Mouse (Mus musculus): ENCODE measurements at regions not wholly inside any gene's neighbourhood (a gene's known extent, or its start where the extent isn't known, plus 50 kb on each side); places are given as distances from the start of the nearest gene placed in this dataset.
"Not testable (repeated sequence)": the region's sequence is repeated elsewhere in the genome, so short reads cannot be mapped to it uniquely, and the experiment has no call there.

GRCm38 (mm10) chr9:52941637-52941983 is 262.0 kb upstream of the AI593442 start:
- Histone ChIP-seq H3K27ac (no peak overlapping the region), H3K9me3 (replicated peaks) (no peaks in the 10 kb centered on the region), H3K9ac (no peak overlapping the region), H3K36me3 (no peaks in the 10 kb centered on the region), H3K27me3 (no peaks in the 10 kb centered on the region), H3K4me1 (replicated peaks) (peaks cover 10% of the 10 kb centered on the region), H3K4me2 (no peak overlapping the region), H3K4me3 (no peak overlapping the region)
- WGBS = 58% methylated on average over 3 of the region's 3 CpGs
- ATAC-seq (replicated peaks; ENCODE audit: insufficient number of reproducible peaks, insufficient read depth, low FRiP score, low read depth) = no peak

- H3K27me3 ChIP-seq = no peaks in the 10 kb centered on the region
- H3K9me3 ChIP-seq (replicated peaks) = no peaks in the 10 kb centered on the region
- peaks cover 10% of the 10 kb centered on the region for H3K4me1 ChIP-seq (replicated peaks)
- no peak for ATAC-seq (replicated peaks; ENCODE audit: insufficient number of reproducible peaks, insufficient read depth, low FRiP score, low read depth)
- no peaks in the 10 kb centered on the region for H3K36me3 ChIP-seq
- peak overlapping the region; percentile 12; the same call in 1 of the 2 replicates for H3K4me2 ChIP-seq
- H3K4me3 ChIP-seq = no peak overlapping the region
- WGBS = 35% methylated on average over 11 of the region's 11 CpGs
- H3K27ac ChIP-seq = no peak overlapping the region
- no peak overlapping the region for H3K9ac ChIP-seq
Observed at GRCm38 (mm10) chr9:52940964-52941636, 261.5 kb upstream of the AI593442 start.

GRCm38 (mm10) chr9:52935082-52935481 is 255.5 kb upstream of the AI593442 start:
- WGBS = 41% methylated on average over 6 of the region's 6 CpGs
- Histone ChIP-seq H3K27me3 (no peaks in the 10 kb centered on the region), H3K4me3 (no peak overlapping the region), H3K4me1 (replicated peaks) (0 out of 2 replicates have a peak, but pooled peaks cover 2% of the 10 kb centered on the region), H3K36me3 (no peaks in the 10 kb centered on the region), H3K9me3 (replicated peaks) (no peaks in the 10 kb centered on the region), H3K4me2 (no peak overlapping the region), H3K27ac (no peak overlapping the region), H3K9ac (no peak overlapping the region)
- ATAC-seq (replicated peaks; ENCODE audit: insufficient number of reproducible peaks, insufficient read depth, low FRiP score, low read depth) = no peak

- WGBS = 55% methylated on average over 4 of the region's 4 CpGs
- Histone ChIP-seq H3K27ac (no peak overlapping the region), H3K4me3 (no peak overlapping the region), H3K36me3 (no peaks in the 10 kb centered on the region), H3K4me1 (replicated peaks) (no peaks in the 10 kb centered on the region), H3K9ac (no peak overlapping the region), H3K9me3 (replicated peaks) (no peaks in the 10 kb centered on the region), H3K27me3 (no peaks in the 10 kb centered on the region), H3K4me2 (no peak overlapping the region)
- ATAC-seq (replicated peaks; ENCODE audit: insufficient number of reproducible peaks, insufficient read depth, low FRiP score, low read depth) = no peak
Observed at GRCm38 (mm10) chr9:52917516-52917915, 237.9 kb upstream of the AI593442 start.

GRCm38 (mm10) chr9:52888653-52889052 is 209.1 kb upstream of the AI593442 start:
- H3K4me3 ChIP-seq; ATAC-seq (replicated peaks; ENCODE audit: insufficient number of reproducible peaks, insufficient read depth, low FRiP score, low read depth); H3K4me2 ChIP-seq; H3K36me3 ChIP-seq; H3K9ac ChIP-seq; H3K9me3 ChIP-seq (replicated peaks); H3K4me1 ChIP-seq (replicated peaks); H3K27ac ChIP-seq; H3K27me3 ChIP-seq: not testable (repeated sequence)
- WGBS = no CpG with 5 or more reads among the region's 2 CpGs

- H3K9me3 ChIP-seq (replicated peaks); ATAC-seq (replicated peaks; ENCODE audit: insufficient number of reproducible peaks, insufficient read depth, low FRiP score, low read depth); H3K36me3 ChIP-seq; H3K4me2 ChIP-seq; H3K27me3 ChIP-seq; H3K4me3 ChIP-seq; H3K27ac ChIP-seq; H3K9ac ChIP-seq; H3K4me1 ChIP-seq (replicated peaks): not testable (repeated sequence)
- no CpG with 5 or more reads among the region's 3 CpGs for WGBS
Observed at GRCm38 (mm10) chr9:52887997-52888396, 208.4 kb upstream of the AI593442 start.

GRCm38 (mm10) chr9:52867236-52867635 is 187.7 kb upstream of the AI593442 start:
- H3K4me2 ChIP-seq = no peak overlapping the region
- H3K27ac ChIP-seq = no peak overlapping the region
- no peaks in the 10 kb centered on the region for H3K27me3 ChIP-seq
- 68% methylated on average over 1 of the region's 1 CpGs for WGBS
- H3K9ac ChIP-seq = no peak overlapping the region
- no peaks in the 10 kb centered on the region for H3K4me1 ChIP-seq (replicated peaks)
- H3K36me3 ChIP-seq = no peaks in the 10 kb centered on the region
- no peak overlapping the region for H3K4me3 ChIP-seq
- no peaks in the 10 kb centered on the region for H3K9me3 ChIP-seq (replicated peaks)
- ATAC-seq (replicated peaks; ENCODE audit: insufficient number of reproducible peaks, insufficient read depth, low FRiP score, low read depth) = no peak

- 73% methylated on average over 4 of the region's 4 CpGs for WGBS
- Histone ChIP-seq H3K4me2 (no peak overlapping the region), H3K9ac (no peak overlapping the region), H3K4me1 (replicated peaks) (no peaks in the 10 kb centered on the region), H3K27ac (no peak overlapping the region), H3K27me3 (no peaks in the 10 kb centered on the region), H3K9me3 (replicated peaks) (no peaks in the 10 kb centered on the region), H3K36me3 (no peaks in the 10 kb centered on the region), H3K4me3 (no peak overlapping the region)
- no peak for ATAC-seq (replicated peaks; ENCODE audit: insufficient number of reproducible peaks, insufficient read depth, low FRiP score, low read depth)
Observed at GRCm38 (mm10) chr9:52860327-52860726, 180.7 kb upstream of the AI593442 start.

- H3K4me1 ChIP-seq (replicated peaks) = no peaks in the 10 kb centered on the region
- H3K4me2 ChIP-seq = no peak overlapping the region
- no peak for ATAC-seq (replicated peaks; ENCODE audit: insufficient number of reproducible peaks, insufficient read depth, low FRiP score, low read depth)
- no peak overlapping the region for H3K4me3 ChIP-seq
- no peaks in the 10 kb centered on the region for H3K36me3 ChIP-seq
- no peak overlapping the region for H3K27ac ChIP-seq
- no peak overlapping the region for H3K9ac ChIP-seq
- H3K27me3 ChIP-seq = no peaks in the 10 kb centered on the region
- WGBS = 65% methylated on average over 4 of the region's 4 CpGs
- no peaks in the 10 kb centered on the region for H3K9me3 ChIP-seq (replicated peaks)
Observed at GRCm38 (mm10) chr9:52858411-52858810, 178.8 kb upstream of the AI593442 start.

- no peaks in the 10 kb centered on the region for H3K27me3 ChIP-seq
- H3K9me3 ChIP-seq (replicated peaks) = no peaks in the 10 kb centered on the region
- H3K36me3 ChIP-seq = no peaks in the 10 kb centered on the region
- H3K4me1 ChIP-seq (replicated peaks) = no peaks in the 10 kb centered on the region
- no peak overlapping the region for H3K4me2 ChIP-seq
- WGBS = 53% methylated on average over 6 of the region's 6 CpGs
- H3K4me3 ChIP-seq = no peak overlapping the region
- no peak for ATAC-seq (replicated peaks; ENCODE audit: insufficient number of reproducible peaks, insufficient read depth, low FRiP score, low read depth)
- H3K27ac ChIP-seq = no peak overlapping the region
- no peak overlapping the region for H3K9ac ChIP-seq
Observed at GRCm38 (mm10) chr9:52853338-52853737, 173.8 kb upstream of the AI593442 start.

GRCm38 (mm10) chr9:52850552-52850951 is 171.0 kb upstream of the AI593442 start:
- WGBS = 71% methylated on average over 2 of the region's 2 CpGs
- no peaks in the 10 kb centered on the region for H3K36me3 ChIP-seq
- H3K27ac ChIP-seq = no peak overlapping the region
- no peak overlapping the region for H3K4me2 ChIP-seq
- no peaks in the 10 kb centered on the region for H3K27me3 ChIP-seq
- H3K9ac ChIP-seq = no peak overlapping the region
- ATAC-seq (replicated peaks; ENCODE audit: insufficient number of reproducible peaks, insufficient read depth, low FRiP score, low read depth) = no peak
- no peak overlapping the region for H3K4me3 ChIP-seq
- no peaks in the 10 kb centered on the region for H3K9me3 ChIP-seq (replicated peaks)
- no peaks in the 10 kb centered on the region for H3K4me1 ChIP-seq (replicated peaks)

GRCm38 (mm10) chr9:52849931-52850330 is 170.4 kb upstream of the AI593442 start:
- WGBS = 59% methylated on average over 3 of the region's 3 CpGs
- no peak for ATAC-seq (replicated peaks; ENCODE audit: insufficient number of reproducible peaks, insufficient read depth, low FRiP score, low read depth)

More at GRCm38 (mm10) chr9:52849931-52850330, 170.4 kb upstream of the AI593442 start:
- Histone ChIP-seq H3K4me1 (replicated peaks) (no peaks in the 10 kb centered on the region), H3K36me3 (no peaks in the 10 kb centered on the region), H3K4me3 (no peak overlapping the region), H3K9ac (no peak overlapping the region), H3K4me2 (no peak overlapping the region), H3K27ac (no peak overlapping the region), H3K9me3 (replicated peaks) (no peaks in the 10 kb centered on the region), H3K27me3 (no peaks in the 10 kb centered on the region)
